Mouse (Mus musculus) MEL (cell line): ENCODE results near the gene Flt3l. TPM values are rescaled to one million over a fixed set of nuclear protein-coding genes. Genes with fewer than 3 reads are reported as not detected.

ENCODE experiments used
- DNase-seq: peaks from one replicate; pipeline ENCODE4 v3.0.0; 2011; ENCODE audit warnings: low read depth, low spot score
- H3K27ac ChIP-seq: 2 replicates; pipeline ENCODE4 v1.5.1; 2012; ENCODE audit warnings: low read depth, mild to moderate bottlenecking, control low read depth, low read length, moderate library complexity; ENCODE audit not compliant: control insufficient read depth
- H3K27me3 ChIP-seq, 2 experiments: fragments of 150-350 bp in 1 of 2; sonication (generic) in 1 of 2; 2 replicates each; pipeline ENCODE4 v1.6.1; 2012; ENCODE audit warnings: low read length in 2 of 2, mild to moderate bottlenecking in 2 of 2, improper control_type of control experiment in 1 of 2, moderate library complexity in 1 of 2; ENCODE audit not compliant: insufficient read depth in 2 of 2, control insufficient read depth in 1 of 2
- H3K36me3 ChIP-seq, 2 experiments: 2 replicates each; pipeline ENCODE4 v1.6.1; 2012 to 2014; ENCODE audit warnings: low read length in 2 of 2, improper control_type of control experiment in 1 of 2, inconsistent platforms in 1 of 2, mild to moderate bottlenecking in 1 of 2; ENCODE audit not compliant: insufficient read depth in 2 of 2, control insufficient read depth in 1 of 2
- H3K4me1 ChIP-seq, 2 experiments: fragments of 150-350 bp in 1 of 2; sonication (generic) in 1 of 2; 2 replicates each; pipeline ENCODE4 v1.6.1; 2012; ENCODE audit warnings: low read length in 2 of 2, improper control_type of control experiment in 1 of 2, mild to moderate bottlenecking in 1 of 2; ENCODE audit not compliant: insufficient read depth in 2 of 2, control insufficient read depth in 1 of 2
- H3K4me3 ChIP-seq, 2 experiments: fragments of 150-350 bp in 1 of 2; sonication (generic) in 1 of 2; 2 replicates each; pipeline ENCODE4 v1.5.1; 2012; ENCODE audit warnings: low read depth in 2 of 2, low read length in 2 of 2, mild to moderate bottlenecking in 2 of 2, moderate library complexity in 2 of 2, control low read depth in 1 of 2, improper control_type of control experiment in 1 of 2; ENCODE audit not compliant: control insufficient read depth in 1 of 2, insufficient read depth in 1 of 2
- H3K79me2 ChIP-seq: 2 replicates; pipeline ENCODE4 v1.6.1; 2012; ENCODE audit warnings: mild to moderate bottlenecking, low read length, moderate library complexity; ENCODE audit not compliant: control insufficient read depth, poor library complexity, insufficient read depth
- H3K9ac ChIP-seq: 2 replicates; pipeline ENCODE4 v1.6.1; 2012; ENCODE audit warnings: low read depth, mild to moderate bottlenecking, control low read depth, low read length, moderate library complexity; ENCODE audit not compliant: control insufficient read depth, poor library complexity, severe bottlenecking
- H3K9me3 ChIP-seq: fragments of 150-350 bp; sonication (generic); replicated peaks from 2 replicates; pipeline ENCODE4 v1.6.1; 2012; ENCODE audit warnings: mild to moderate bottlenecking, low read length, improper control_type of control experiment, moderate library complexity; ENCODE audit not compliant: insufficient read depth
- CHD2 ChIP-seq: IDR thresholded peaks from 2 replicates; pipeline ENCODE4 v1.6.1; 2011; ENCODE audit warnings: low read length, improper control_type of control experiment
- CTCF ChIP-seq, 3 experiments: IDR thresholded peaks in 2 of 3; conservative IDR thresholded peaks in 1 of 3; 2 replicates each; pipeline ENCODE4 v1.5.1; 2011 to 2012; ENCODE audit warnings: low read length in 3 of 3, low read depth in 2 of 3, mild to moderate bottlenecking in 2 of 3, improper control_type of control experiment in 1 of 3, inconsistent platforms in 1 of 3, mixed read lengths in 1 of 3, moderate library complexity in 1 of 3; ENCODE audit not compliant: control insufficient read depth in 1 of 3, insufficient read depth in 1 of 3, poor library complexity in 1 of 3, severe bottlenecking in 1 of 3
- E2F4 ChIP-seq: IDR thresholded peaks from 2 replicates; pipeline ENCODE4 v1.6.1; 2011; ENCODE audit warnings: low read depth, low read length, improper control_type of control experiment, borderline replicate concordance
- ELF1 ChIP-seq: IDR thresholded peaks from 2 replicates; pipeline ENCODE4 v1.6.1; 2014; ENCODE audit warnings: low read depth, mild to moderate bottlenecking, inconsistent platforms, low read length, improper control_type of control experiment, moderate library complexity
- EP300 ChIP-seq, 2 experiments: IDR thresholded peaks; 2 replicates each; pipeline ENCODE4 v1.6.1; 2011; ENCODE audit warnings: improper control_type of control experiment in 2 of 2, low read length in 2 of 2, low read depth in 1 of 2, mild to moderate bottlenecking in 1 of 2
- ETS1 ChIP-seq: IDR thresholded peaks from 2 replicates; pipeline ENCODE4 v1.6.1; 2012; ENCODE audit warnings: low read depth, mild to moderate bottlenecking, inconsistent platforms, low read length, improper control_type of control experiment, moderate library complexity
- GABPA ChIP-seq: IDR thresholded peaks from 2 replicates; pipeline ENCODE4 v1.6.1; 2012; ENCODE audit warnings: low read depth, mild to moderate bottlenecking, inconsistent platforms, low read length, improper control_type of control experiment, moderate library complexity
- HCFC1 ChIP-seq: IDR thresholded peaks from 2 replicates; pipeline ENCODE4 v1.6.1; 2012; ENCODE audit warnings: low read depth, mild to moderate bottlenecking, inconsistent platforms, low read length, improper control_type of control experiment, moderate library complexity
- JUND ChIP-seq: IDR thresholded peaks from 2 replicates; pipeline ENCODE4 v1.6.1; 2011; ENCODE audit warnings: low read depth, mild to moderate bottlenecking, improper control_type of control experiment, low read length
- KAT2A ChIP-seq: conservative IDR thresholded peaks from 2 replicates; pipeline ENCODE4 v1.6.1; 2012; ENCODE audit warnings: low read depth, low read length, improper control_type of control experiment, inconsistent platforms
- MYB ChIP-seq: IDR thresholded peaks from 2 replicates; pipeline ENCODE4 v1.6.1; 2011; ENCODE audit warnings: mild to moderate bottlenecking, low read depth, low read length, improper control_type of control experiment
- NELFE ChIP-seq: IDR thresholded peaks from 2 replicates; pipeline ENCODE4 v1.6.1; 2011; ENCODE audit warnings: low read depth, low read length, improper control_type of control experiment
- NRF1 ChIP-seq: IDR thresholded peaks from 2 replicates; pipeline ENCODE4 v1.6.1; 2014; ENCODE audit warnings: low read depth, mild to moderate bottlenecking, inconsistent platforms, low read length, improper control_type of control experiment, moderate library complexity; ENCODE audit not compliant: poor library complexity, insufficient read depth, severe bottlenecking
- POLR2AphosphoS5 ChIP-seq: IDR thresholded peaks from 2 replicates; pipeline ENCODE4 v1.6.1; 2012; ENCODE audit warnings: low read depth, borderline replicate concordance, mild to moderate bottlenecking, inconsistent platforms, low read length, moderate library complexity, mixed read lengths
- RAD21 ChIP-seq: IDR thresholded peaks from 2 replicates; pipeline ENCODE4 v1.6.1; 2011; ENCODE audit warnings: mild to moderate bottlenecking, low read depth, low read length, improper control_type of control experiment
- SIN3A ChIP-seq: IDR thresholded peaks from 2 replicates; pipeline ENCODE4 v1.6.1; 2012; ENCODE audit warnings: low read length, improper control_type of control experiment, inconsistent platforms
- SMC3 ChIP-seq: IDR thresholded peaks from 2 replicates; pipeline ENCODE4 v1.6.1; 2011; ENCODE audit warnings: low read depth, low read length, improper control_type of control experiment
- TAL1 ChIP-seq: IDR thresholded peaks from 2 replicates; pipeline ENCODE4 v1.6.1; 2012; ENCODE audit warnings: mild to moderate bottlenecking, inconsistent platforms, low read length, moderate library complexity, mixed read lengths
- TBP ChIP-seq: IDR thresholded peaks from 2 replicates; pipeline ENCODE4 v1.8.0; 2011; ENCODE audit warnings: low read depth, low read length, improper control_type of control experiment
- USF2 ChIP-seq, 2 experiments: IDR thresholded peaks; 2 replicates each; pipeline ENCODE4 v1.6.1; 2011 to 2012; ENCODE audit warnings: improper control_type of control experiment in 2 of 2, low read length in 2 of 2, borderline replicate concordance in 1 of 2, inconsistent platforms in 1 of 2, low read depth in 1 of 2, mild to moderate bottlenecking in 1 of 2; ENCODE audit not compliant: insufficient read depth in 1 of 2
- ZC3H11A ChIP-seq: IDR thresholded peaks from 2 replicates; pipeline ENCODE4 v1.6.1; 2012; ENCODE audit warnings: low read depth, mild to moderate bottlenecking, inconsistent platforms, low read length, improper control_type of control experiment
- ZMIZ1 ChIP-seq: IDR thresholded peaks from 2 replicates; pipeline ENCODE4 v1.6.1; 2012; ENCODE audit warnings: low read depth, mild to moderate bottlenecking, inconsistent platforms, low read length, improper control_type of control experiment, moderate library complexity
- ZNF384 ChIP-seq: IDR thresholded peaks from 2 replicates; pipeline ENCODE4 v1.6.1; 2012; ENCODE audit warnings: low read depth, mild to moderate bottlenecking, inconsistent platforms, low read length, improper control_type of control experiment
- polyA plus RNA-seq, 2 experiments: library from polyadenylated mRNA; stranded (reverse) in 1 of 2; unstranded in 1 of 2; fragments of >175 nt in 1 of 2; fragments of >200 nt in 1 of 2; gene quantifications; 2 replicates each; pipeline versions ENCODE4 v1.2.1 to v1.2.4; 2012; ENCODE audit warnings: low replicate concordance in 2 of 2, low read depth in 1 of 2; ENCODE audit not compliant: insufficient read length in 2 of 2, insufficient read depth in 1 of 2, missing spikeins in 1 of 2
- total RNA-seq: library from RNA; depleted of rRNA; stranded (reverse); fragments of 300-350 nt; gene quantifications from 2 replicates; pipeline ENCODE4 v1.2.3, GENCODE M21; 2012

The Flt3l gene
- total and polyA plus RNA-seq, 3 experiments, result 13.0 to 35.4 TPM; not detected in 1

GRCm38 (mm10) chr7:45176356-45176755 is 40.1 kb upstream of the Flt3l start:
- DNase-seq, result no peak
- TF ChIP-seq NELFE, result no peak
- TF ChIP-seq MYB, result no peak
- TF ChIP-seq POLR2AphosphoS5, result no peak
- TF ChIP-seq GABPA, result no peak
- TF ChIP-seq TBP, result no peak
- TF ChIP-seq NRF1, result no peak
- H3K27me3 ChIP-seq, result no peaks in the 10 kb centered on the region
- no peak overlapping the region for H3K9ac ChIP-seq
- no peaks in the 10 kb centered on the region for H3K36me3 ChIP-seq
- H3K4me1 ChIP-seq, result no peaks in the 10 kb centered on the region
- no peak overlapping the region for H3K4me3 ChIP-seq
- no peaks in the 10 kb centered on the region for H3K79me2 ChIP-seq
- no peaks in the 10 kb centered on the region for H3K9me3 ChIP-seq
- no peak overlapping the region for H3K27ac ChIP-seq

DNA sequence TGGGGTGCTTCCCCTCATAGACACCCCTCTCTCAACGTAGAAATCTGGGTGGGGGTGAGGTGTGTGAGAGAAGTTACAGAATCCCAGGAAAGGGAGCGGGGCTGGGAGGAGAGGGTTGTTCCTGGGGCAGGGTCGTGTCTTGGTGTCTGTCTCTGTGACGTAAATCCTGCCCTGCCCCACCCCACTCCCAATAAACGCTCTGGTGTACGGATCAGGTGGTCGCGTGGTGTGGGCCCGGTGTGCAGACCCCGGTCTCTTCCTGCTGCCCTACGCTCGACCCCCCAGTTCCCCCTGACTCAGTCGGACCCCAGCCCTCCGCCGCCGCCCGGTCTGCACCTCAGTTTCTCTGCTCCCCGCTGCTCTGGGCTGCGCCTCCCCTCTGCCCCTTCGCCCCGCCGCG is 39.7 kb upstream of the Flt3l start:
- Histone ChIP-seq H3K79me2 (no peaks in the 10 kb centered on the region), H3K36me3 (no peaks in the 10 kb centered on the region), H3K27me3 (no peaks in the 10 kb centered on the region), H3K9me3 (no peaks in the 10 kb centered on the region), H3K27ac (no peak overlapping the region), H3K4me1 (no peaks in the 10 kb centered on the region), H3K9ac (no peak overlapping the region), H3K4me3 (no peak overlapping the region)
- no peak for DNase-seq
- TF ChIP-seq TBP (no peak), ELF1 (no peak), SMC3 (no peak), CHD2 (no peak), HCFC1 (no peak), JUND (no peak)

DNA sequence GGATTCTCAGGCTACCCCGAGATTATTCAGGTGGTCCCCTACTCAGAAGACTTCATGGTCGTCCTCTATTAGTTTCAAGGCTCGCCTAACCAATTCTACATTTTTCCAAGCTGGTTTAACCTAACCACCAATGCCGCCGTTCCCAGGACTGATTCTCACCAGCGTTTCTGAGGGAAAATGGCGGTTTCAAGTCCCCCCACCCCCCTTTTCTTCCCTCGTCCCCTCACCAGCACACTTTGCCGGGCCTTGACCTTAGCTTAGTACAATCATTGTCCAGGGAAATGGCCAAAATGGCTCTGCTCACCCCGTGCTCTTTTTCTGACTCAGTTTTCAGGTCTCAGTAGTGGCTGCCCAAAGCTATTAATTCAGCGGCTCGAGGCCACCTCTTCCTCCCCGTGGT is 39.2 kb upstream of the Flt3l start:
- TF ChIP-seq SIN3A, result no peak
- no peak for TF ChIP-seq SMC3
- no peak for TF ChIP-seq E2F4
- TF ChIP-seq ZC3H11A, result no peak
- no peak for TF ChIP-seq ZMIZ1
- no peak for TF ChIP-seq NRF1
- TF ChIP-seq POLR2AphosphoS5, result no peak
- no peak for TF ChIP-seq ZNF384
- no peak for TF ChIP-seq MYB
- TF ChIP-seq CHD2, result no peak
- TF ChIP-seq TBP, result no peak
- TF ChIP-seq TAL1, result no peak
- TF ChIP-seq KAT2A, result no peak
- no peak for TF ChIP-seq ETS1
- no peak for TF ChIP-seq EP300 (IDR thresholded peaks at IDR 0.05; ENCODE audit: low read depth in 1 of 2, low read length in 2 of 2)
- no peak for TF ChIP-seq USF2 (IDR thresholded peaks at IDR 0.05; ENCODE audit: borderline replicate concordance in 1 of 2, insufficient read depth in 1 of 2, low read depth in 1 of 2, low read length in 2 of 2)
- no peak for TF ChIP-seq RAD21
- TF ChIP-seq ELF1, result no peak
- TF ChIP-seq CTCF (IDR thresholded peaks at IDR 0.05 in 2 of 3, conservative IDR thresholded peaks at IDR 0.05 in 1 of 3; ENCODE audit: control insufficient read depth in 1 of 3, insufficient read depth in 1 of 3, low read depth in 2 of 3, low read length in 3 of 3, poor library complexity in 1 of 3, severe bottlenecking in 1 of 3), result no peak
- Histone ChIP-seq H3K36me3 (no peaks in the 10 kb centered on the region), H3K27me3 (no peaks in the 10 kb centered on the region), H3K4me3 (no peak overlapping the region), H3K4me1 (no peaks in the 10 kb centered on the region), H3K9ac (no peak overlapping the region), H3K79me2 (no peaks in the 10 kb centered on the region), H3K9me3 (no peaks in the 10 kb centered on the region), H3K27ac (no peak overlapping the region)
- no peak for DNase-seq
